Mouse (Mus musculus): ENCODE results near the gene Rnf212b. TPM values are rescaled to one million over a fixed set of nuclear protein-coding genes. Genes with fewer than 3 reads are reported as not detected.

Gene Rnf212b
- polyA plus RNA-seq, 1 experiment from 2014 or later: not detected

DNA sequence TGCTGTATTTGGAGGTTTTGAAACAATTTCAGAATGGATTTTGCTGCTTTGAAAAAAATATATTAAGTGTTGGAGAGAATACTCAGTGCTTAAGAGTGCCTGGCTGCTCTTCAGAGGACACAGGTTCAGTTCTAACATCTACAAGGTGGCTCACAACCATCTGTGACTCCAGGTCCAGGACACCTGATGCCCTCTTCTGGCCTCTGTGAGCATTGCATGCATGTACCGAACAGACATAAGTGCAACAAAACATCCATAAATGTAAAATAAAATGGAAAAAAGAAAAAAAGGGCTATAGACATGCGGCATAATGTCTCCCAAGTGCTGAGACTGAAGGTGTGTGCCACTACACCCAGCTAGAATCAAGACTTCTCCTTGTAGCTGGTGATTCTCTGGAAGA lies 46.6 kb downstream of the Rnf212b start:
- no peaks in the 10 kb centered on the region for H3K27me3 ChIP-seq
- H3K27ac ChIP-seq: no peak overlapping the region
- 45% methylated on average over 2 of the region's 2 CpGs for WGBS
- H3K9ac ChIP-seq: no peak overlapping the region
- no peak overlapping the region for H3K4me3 ChIP-seq
- ATAC-seq: no peak
- H3K9me3 ChIP-seq (replicated peaks): no peaks in the 10 kb centered on the region
- peaks cover 28% of the 10 kb centered on the region for H3K36me3 ChIP-seq (ENCODE audit: poor library complexity, severe bottlenecking)
- peaks cover 8% of the 10 kb centered on the region for H3K4me1 ChIP-seq
- no peak overlapping the region for H3K4me2 ChIP-seq

- peaks cover 8% of the 10 kb centered on the region for H3K4me1 ChIP-seq
- H3K9me3 ChIP-seq (replicated peaks): no peaks in the 10 kb centered on the region
- peak overlapping the region; percentile 96 for H3K4me3 ChIP-seq
- peak overlapping the region; percentile 84 for H3K4me2 ChIP-seq
- H3K9ac ChIP-seq: peak overlapping the region; percentile 95
- peak; percentile 100 for ATAC-seq
- 0 out of 2 replicates have a peak, but pooled peaks cover 4% of the 10 kb centered on the region for H3K36me3 ChIP-seq (ENCODE audit: poor library complexity, severe bottlenecking)
- under 1% methylated on average over 55 of the region's 56 CpGs for WGBS
- peak overlapping the region; percentile 36 for H3K27ac ChIP-seq
- H3K27me3 ChIP-seq: no peaks in the 10 kb centered on the region
Measured at GRCm38 (mm10) chr14:54863501-54864312, 49.8 kb downstream of the Rnf212b start.

DNA sequence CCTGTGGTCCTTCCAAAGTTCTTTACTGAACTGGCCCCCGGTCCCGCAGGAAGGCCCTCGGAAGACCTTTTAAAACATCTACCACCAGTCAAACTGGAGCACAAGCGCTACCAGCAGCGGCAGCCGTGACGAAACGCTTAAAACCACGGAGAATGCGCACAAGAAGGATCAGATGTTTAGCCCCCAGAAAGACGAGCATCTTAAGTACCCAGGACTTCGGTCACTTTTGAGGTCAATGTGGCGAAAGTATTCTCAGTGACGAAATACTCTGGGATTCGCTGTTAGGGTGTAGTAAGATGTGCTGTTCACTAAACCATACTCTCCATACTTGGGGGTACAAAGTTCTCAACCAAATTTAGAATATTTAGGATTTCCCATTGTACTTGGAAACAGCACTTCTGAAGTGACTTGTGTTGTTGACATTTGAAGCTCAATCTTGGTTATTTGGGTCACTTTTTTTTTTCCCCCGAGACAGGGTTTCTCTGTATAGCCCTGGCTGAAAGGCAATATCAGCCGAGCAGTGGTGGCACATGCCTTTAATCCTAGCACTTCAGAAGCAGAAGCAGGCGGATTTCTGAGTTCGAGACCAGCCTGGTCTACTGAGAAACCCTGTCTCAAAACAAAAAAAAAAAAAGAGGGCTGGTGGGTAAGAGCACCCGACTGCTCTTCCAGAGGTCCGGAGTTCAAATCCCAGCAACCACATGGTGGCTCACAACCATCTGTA lies 50.5 kb downstream of the Rnf212b start:
- Histone ChIP-seq H3K27ac (peak overlapping the region; percentile 58; the same call in 1 of the 2 replicates), H3K36me3 (ENCODE audit: poor library complexity, severe bottlenecking) (0 out of 2 replicates have a peak, but pooled peaks cover 4% of the 10 kb centered on the region), H3K9me3 (replicated peaks) (no peaks in the 10 kb centered on the region), H3K4me2 (peak overlapping the region; percentile 84), H3K4me3 (peak overlapping the region; percentile 96), H3K27me3 (no peaks in the 10 kb centered on the region), H3K4me1 (peaks cover 8% of the 10 kb centered on the region), H3K9ac (peak overlapping the region; percentile 95)
- WGBS: 17% methylated on average over 21 of the region's 21 CpGs
- peak; percentile 12; the same call in 1 of the 2 replicates for ATAC-seq

DNA sequence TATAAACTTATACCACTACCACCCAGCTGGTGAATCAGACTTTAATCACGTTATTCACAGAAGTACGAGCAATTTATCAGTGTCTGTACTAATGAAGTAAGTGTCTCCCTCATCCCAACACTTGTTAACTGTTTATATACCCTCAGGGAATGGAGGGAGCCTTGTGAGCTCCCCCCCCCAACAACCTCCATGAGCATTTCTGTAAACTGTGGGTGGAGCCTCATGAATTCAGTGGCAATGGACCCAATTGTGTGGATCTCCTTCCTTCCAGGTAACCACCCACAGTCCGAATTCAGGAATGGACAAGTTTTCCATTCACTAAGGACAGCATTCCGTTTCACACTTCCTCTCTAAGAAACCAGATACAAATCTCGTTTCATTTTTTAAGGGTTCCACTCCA lies 51.7 kb downstream of the Rnf212b start:
- no peaks in the 10 kb centered on the region for H3K9me3 ChIP-seq (replicated peaks)
- no peaks in the 10 kb centered on the region for H3K27me3 ChIP-seq
- no peak for ATAC-seq
- H3K36me3 ChIP-seq (ENCODE audit: poor library complexity, severe bottlenecking): no peaks in the 10 kb centered on the region
- H3K9ac ChIP-seq: no peak overlapping the region
- peaks cover 8% of the 10 kb centered on the region for H3K4me1 ChIP-seq
- no peak overlapping the region for H3K4me3 ChIP-seq
- H3K4me2 ChIP-seq: no peak overlapping the region
- H3K27ac ChIP-seq: no peak overlapping the region
- 85% methylated on average over 5 of the region's 5 CpGs for WGBS

DNA sequence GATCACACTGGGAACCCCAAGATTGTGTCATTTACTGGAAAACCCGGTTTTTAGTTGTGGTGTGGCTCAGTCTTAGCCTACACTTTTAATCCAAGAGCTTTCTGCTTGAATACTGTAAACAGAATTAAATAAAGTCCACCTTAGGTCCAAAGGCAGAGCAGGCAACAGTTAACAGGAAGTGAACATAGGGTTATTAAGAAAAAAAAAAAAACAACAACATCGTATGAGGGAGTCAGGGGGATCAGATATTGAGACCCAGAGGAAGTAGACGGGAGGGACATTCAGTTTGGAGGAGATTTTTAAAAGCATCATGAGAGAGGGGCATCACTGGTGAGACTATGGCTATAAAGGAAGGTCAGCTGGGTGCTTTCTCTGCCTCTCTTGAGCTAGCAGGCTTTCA lies 52.3 kb downstream of the Rnf212b start:
- Histone ChIP-seq H3K36me3 (ENCODE audit: poor library complexity, severe bottlenecking) (no peaks in the 10 kb centered on the region), H3K4me2 (no peak overlapping the region), H3K4me1 (peaks cover 8% of the 10 kb centered on the region), H3K9me3 (replicated peaks) (no peaks in the 10 kb centered on the region), H3K27me3 (no peaks in the 10 kb centered on the region), H3K4me3 (no peak overlapping the region), H3K9ac (no peak overlapping the region), H3K27ac (no peak overlapping the region)
- ATAC-seq: no peak
- 62% methylated on average over 3 of the region's 3 CpGs for WGBS

DNA sequence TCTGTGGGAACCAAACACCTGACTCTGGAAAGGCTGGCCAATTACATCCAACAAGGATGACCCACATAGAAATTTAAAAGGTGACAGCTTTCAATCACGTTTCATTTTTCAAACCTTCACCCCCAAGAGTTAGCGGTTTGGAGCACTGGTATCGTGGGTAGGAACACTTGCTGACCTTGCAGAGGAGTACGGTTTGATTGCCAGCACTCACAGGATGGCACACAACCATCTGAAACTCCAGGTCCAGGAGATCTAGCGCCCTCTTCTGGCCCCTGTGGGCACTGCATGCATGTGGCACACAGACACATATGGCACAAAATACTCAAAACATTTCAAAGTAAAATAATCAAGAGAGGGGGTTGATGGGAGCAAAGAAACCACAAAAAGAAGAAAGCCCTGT lies 53.0 kb downstream of the Rnf212b start:
- 52% methylated on average over 5 of the region's 5 CpGs for WGBS
- Histone ChIP-seq H3K27me3 (no peaks in the 10 kb centered on the region), H3K4me2 (no peak overlapping the region), H3K4me3 (no peak overlapping the region), H3K9me3 (replicated peaks) (no peaks in the 10 kb centered on the region), H3K27ac (no peak overlapping the region), H3K4me1 (peaks cover 8% of the 10 kb centered on the region), H3K36me3 (ENCODE audit: poor library complexity, severe bottlenecking) (no peaks in the 10 kb centered on the region), H3K9ac (no peak overlapping the region)
- ATAC-seq: no peak

DNA sequence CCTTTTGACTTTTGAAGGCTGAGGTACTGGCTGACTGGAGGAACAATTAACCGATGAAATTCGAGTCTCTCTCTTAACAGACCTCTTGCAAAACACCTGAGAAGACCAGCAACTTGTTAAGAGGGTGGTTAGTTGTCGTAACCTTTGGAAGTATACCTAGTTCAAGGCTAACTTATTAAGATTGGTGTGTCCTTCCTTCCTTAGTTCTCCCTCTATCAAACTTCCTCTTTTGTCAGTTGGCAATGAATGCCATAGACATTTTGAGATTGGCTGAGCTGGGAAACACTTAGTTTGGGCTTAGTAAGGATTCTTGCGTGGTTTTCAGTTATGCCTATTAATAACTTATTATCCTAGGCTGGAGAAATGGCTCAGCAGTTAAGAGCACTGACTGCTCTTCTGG lies 54.1 kb downstream of the Rnf212b start:
- Histone ChIP-seq H3K4me2 (no peak overlapping the region), H3K9ac (no peak overlapping the region), H3K36me3 (ENCODE audit: poor library complexity, severe bottlenecking) (no peaks in the 10 kb centered on the region), H3K4me3 (no peak overlapping the region), H3K4me1 (peaks cover 8% of the 10 kb centered on the region), H3K27me3 (no peaks in the 10 kb centered on the region), H3K27ac (no peak overlapping the region), H3K9me3 (replicated peaks) (no peaks in the 10 kb centered on the region)
- 89% methylated on average over 4 of the region's 4 CpGs for WGBS
- ATAC-seq: no peak

DNA sequence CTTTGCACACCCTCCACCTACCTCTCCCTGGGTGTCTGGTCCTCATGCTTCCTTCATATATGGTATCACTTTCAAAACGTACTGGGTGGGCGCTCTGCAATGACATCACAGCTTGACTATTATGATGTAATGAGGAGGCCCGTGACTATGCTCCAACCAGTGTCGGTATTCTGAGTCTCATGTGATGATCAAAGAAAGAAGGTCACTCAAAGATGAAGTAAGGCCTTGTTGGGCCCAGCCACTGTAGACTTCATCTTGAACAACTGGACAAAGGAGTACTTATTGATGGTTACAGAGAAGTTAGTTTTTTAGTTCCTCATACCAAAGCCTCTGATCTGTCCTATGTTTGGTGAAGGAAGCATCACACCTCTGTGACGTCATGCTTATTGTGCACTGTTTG lies 56.9 kb downstream of the Rnf212b start, which contains the start of gene Homez:
Homez (minus strand) TSS at position 101 of the 400 bp plus-strand sequence.
- H3K27me3 ChIP-seq: no peaks in the 10 kb centered on the region
- H3K4me2 ChIP-seq: no peak within 1 kb of the TSS
- no peak within 1 kb of the TSS for H3K27ac ChIP-seq
- ATAC-seq: no peak
- H3K4me3 ChIP-seq: no peak within 1 kb of the TSS
- H3K9ac ChIP-seq: no peak within 1 kb of the TSS
- no peaks in the 10 kb centered on the region for H3K36me3 ChIP-seq (ENCODE audit: poor library complexity, severe bottlenecking)
- WGBS: 81% methylated on average over 5 of the region's 5 CpGs
- H3K9me3 ChIP-seq (replicated peaks): no peaks in the 10 kb centered on the region
- peaks cover 7% of the 10 kb centered on the region for H3K4me1 ChIP-seq

DNA sequence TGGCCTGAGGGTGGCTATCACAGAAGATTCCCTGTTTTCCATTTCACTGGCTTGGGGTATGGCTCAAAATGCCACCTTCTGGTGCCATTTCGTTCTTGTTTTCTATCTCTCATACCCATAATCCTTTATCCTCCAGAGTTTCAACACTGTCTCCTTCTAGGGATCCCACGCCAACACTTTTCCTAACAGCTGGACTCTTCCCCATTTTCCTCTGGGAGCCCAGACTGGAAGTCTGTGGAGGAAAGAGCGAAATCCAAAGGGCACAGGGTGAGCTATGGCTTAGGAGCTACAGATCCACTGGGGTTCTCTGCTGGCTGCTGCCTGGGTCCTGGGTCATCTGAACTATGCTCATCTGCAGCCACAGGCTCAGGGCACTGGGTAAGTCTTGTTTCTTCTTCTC lies 60.2 kb downstream of the Rnf212b start:
- 88% methylated on average over 3 of the region's 3 CpGs for WGBS
- Histone ChIP-seq H3K4me1 (peaks cover 16% of the 10 kb centered on the region), H3K4me2 (no peak overlapping the region), H3K27me3 (peaks cover 7% of the 10 kb centered on the region; the same call in 1 of the 2 replicates), H3K9me3 (replicated peaks) (no peaks in the 10 kb centered on the region), H3K36me3 (ENCODE audit: poor library complexity, severe bottlenecking) (no peaks in the 10 kb centered on the region), H3K9ac (no peak overlapping the region), H3K4me3 (no peak overlapping the region), H3K27ac (no peak overlapping the region)
- ATAC-seq: no peak

DNA sequence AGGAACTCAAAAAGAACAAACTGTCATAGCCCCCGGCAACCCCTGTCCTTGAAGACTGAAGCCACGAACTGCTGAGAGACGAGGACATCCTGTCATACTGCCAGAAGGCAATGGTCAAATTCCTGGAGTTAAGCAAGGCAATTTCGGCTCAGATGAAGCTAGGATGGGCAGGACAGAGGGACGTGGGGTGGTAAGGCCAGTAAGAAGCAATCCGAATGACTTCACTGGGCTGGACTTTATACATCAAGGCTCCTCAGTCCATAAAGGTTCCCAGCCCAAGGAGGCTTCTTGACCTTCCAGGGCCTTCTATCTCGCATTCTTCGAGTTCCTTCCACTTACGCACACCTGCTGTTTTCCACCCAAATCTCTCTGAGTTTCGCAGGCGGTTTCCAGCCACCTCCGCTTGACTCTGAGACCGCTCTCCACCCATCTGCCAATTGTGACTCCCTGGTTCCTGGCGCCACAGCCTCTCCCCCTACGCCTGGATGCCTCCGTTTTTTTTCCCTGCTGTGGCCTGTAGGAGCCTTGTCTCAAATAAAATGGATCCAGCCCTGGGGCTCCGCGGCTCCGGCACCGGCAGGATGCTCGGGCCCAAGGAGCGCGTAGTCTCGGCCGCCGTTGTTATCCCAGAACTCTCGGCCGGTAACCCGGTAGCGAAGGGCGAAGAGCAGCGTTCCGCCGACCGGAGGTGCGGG lies 62.0 kb downstream of the Rnf212b start:
- 2% methylated on average over 36 of the region's 36 CpGs for WGBS
- ATAC-seq: peak; percentile 65
- peak overlapping the region; percentile 77 for H3K4me3 ChIP-seq

GRCm38 (mm10) chr14:54876539-54877047 lies 62.7 kb downstream of the Rnf212b start:
- 1% methylated on average over 63 of the region's 72 CpGs for WGBS
- peak overlapping the region; percentile 99 for H3K4me2 ChIP-seq
- peak; percentile 95 for ATAC-seq
- H3K9me3 ChIP-seq (replicated peaks): no peaks in the 10 kb centered on the region
- H3K36me3 ChIP-seq (ENCODE audit: poor library complexity, severe bottlenecking): no peaks in the 10 kb centered on the region
- H3K4me1 ChIP-seq: peaks cover 16% of the 10 kb centered on the region
- peak overlapping the region; percentile 90 for H3K27ac ChIP-seq
- H3K4me3 ChIP-seq: peak overlapping the region; percentile 77
- H3K27me3 ChIP-seq: peaks cover 7% of the 10 kb centered on the region; the same call in 1 of the 2 replicates
- H3K9ac ChIP-seq: peak overlapping the region; percentile 91

More for the DNA sequence above, 62.0 kb downstream of the Rnf212b start:
- H3K9ac ChIP-seq: peak overlapping the region; percentile 91
- H3K4me1 ChIP-seq: peaks cover 16% of the 10 kb centered on the region
- peak overlapping the region; percentile 90 for H3K27ac ChIP-seq
- peaks cover 7% of the 10 kb centered on the region; the same call in 1 of the 2 replicates for H3K27me3 ChIP-seq
- peak overlapping the region; percentile 99 for H3K4me2 ChIP-seq
- no peaks in the 10 kb centered on the region for H3K9me3 ChIP-seq (replicated peaks)
- H3K36me3 ChIP-seq (ENCODE audit: poor library complexity, severe bottlenecking): no peaks in the 10 kb centered on the region
